Mouse (Mus musculus) right cerebral cortex, postnatal 4 days (tissue): ENCODE results near the gene Rasa2.
"Not testable (repeated sequence)": the region's sequence is repeated elsewhere in the genome, so short reads cannot be mapped to it uniquely, and the experiment has no call there.

Experiments used
- DNase-seq: peaks from one replicate; pipeline ENCODE4 v3.0.0-alpha.2; 2022

Rasa2 gene

GRCm38 (mm10) chr9:96577674-96578073 lies 53.7 kb downstream of the Rasa2 start:
- DNase-seq: no peak

GRCm38 (mm10) chr9:96573252-96573651 lies 58.2 kb downstream of the Rasa2 start:
- DNase-seq: no peak

- no peak for DNase-seq
These were observed 58.7 kb downstream of the Rasa2 start for GRCm38 (mm10) chr9:96572754-96573153.

- DNase-seq: no peak
These were observed 64.9 kb downstream of the Rasa2 start for GRCm38 (mm10) chr9:96566470-96566996.

GRCm38 (mm10) chr9:96563501-96563900 lies 67.9 kb downstream of the Rasa2 start:
- no peak for DNase-seq

- no peak for DNase-seq
These were observed 72.3 kb downstream of the Rasa2 start for GRCm38 (mm10) chr9:96559148-96559547.

- DNase-seq: no peak
These were observed 72.8 kb downstream of the Rasa2 start for GRCm38 (mm10) chr9:96558594-96558993.

- no peak for DNase-seq
These were observed 77.3 kb downstream of the Rasa2 start for GRCm38 (mm10) chr9:96554095-96554494.

- DNase-seq: no peak
These were observed 86.0 kb downstream of the Rasa2 start for GRCm38 (mm10) chr9:96545410-96545809.

GRCm38 (mm10) chr9:96543643-96544640 lies 87.5 kb downstream of the Rasa2 start:
- peak; percentile 55 for DNase-seq

- DNase-seq: no peak
These were observed 92.5 kb downstream of the Rasa2 start for GRCm38 (mm10) chr9:96538916-96539315.

- DNase-seq: no peak
These were observed 93.8 kb downstream of the Rasa2 start for GRCm38 (mm10) chr9:96537615-96537919.

GRCm38 (mm10) chr9:96536895-96537614 lies 94.4 kb downstream of the Rasa2 start:
- DNase-seq: peak; percentile 42

- DNase-seq: not testable (repeated sequence)
These were observed 95.3 kb downstream of the Rasa2 start for GRCm38 (mm10) chr9:96536093-96536492.

- DNase-seq: no peak
These were observed 96.0 kb downstream of the Rasa2 start for GRCm38 (mm10) chr9:96535431-96535830.

GRCm38 (mm10) chr9:96534256-96534655 lies 97.2 kb downstream of the Rasa2 start:
- no peak for DNase-seq

GRCm38 (mm10) chr9:96533476-96533875 lies 97.9 kb downstream of the Rasa2 start:
- no peak for DNase-seq

GRCm38 (mm10) chr9:96532531-96532930 lies 98.9 kb downstream of the Rasa2 start:
- no peak for DNase-seq

- no peak for DNase-seq
These were observed 100.7 kb downstream of the Rasa2 start for GRCm38 (mm10) chr9:96530674-96531081.

GRCm38 (mm10) chr9:96529961-96530673 lies 101.3 kb downstream of the Rasa2 start:
- no peak for DNase-seq

- no peak for DNase-seq
These were observed 105.4 kb downstream of the Rasa2 start for GRCm38 (mm10) chr9:96526011-96526410.

GRCm38 (mm10) chr9:96524972-96525506 lies 106.4 kb downstream of the Rasa2 start, which contains the start of gene Gm28729:
Gene Gm28729, minus strand, starts transcription at chr9:96525264.
- no peak for DNase-seq

GRCm38 (mm10) chr9:96523148-96523547 lies 108.3 kb downstream of the Rasa2 start:
- DNase-seq: no peak
